Mouse (Mus musculus) skeletal muscle tissue, postnatal 0 days (tissue): ENCODE results near the gene Gpx3. TPM values are rescaled to one million over a fixed set of nuclear protein-coding genes. Genes with fewer than 3 reads are reported as not detected.

Experiments used
- polyA plus RNA-seq: library from polyadenylated mRNA; unstranded; fragments of >200 nt; fragmentation: Nextera tagmentation; extraction: Ambion mirVana; gene quantifications from 2 replicates; pipeline ENCODE4 v1.2.1, GENCODE M21; 2015

Gene Gpx3
- 49.5 and 62.1 TPM in 2 replicates for polyA plus RNA-seq

GRCm38 (mm10) chr11:54902333-54903323 lies at the start of gene Gpx3:
TSS of gene Gpx3 (plus strand) at chr11:54902453.

DNA sequence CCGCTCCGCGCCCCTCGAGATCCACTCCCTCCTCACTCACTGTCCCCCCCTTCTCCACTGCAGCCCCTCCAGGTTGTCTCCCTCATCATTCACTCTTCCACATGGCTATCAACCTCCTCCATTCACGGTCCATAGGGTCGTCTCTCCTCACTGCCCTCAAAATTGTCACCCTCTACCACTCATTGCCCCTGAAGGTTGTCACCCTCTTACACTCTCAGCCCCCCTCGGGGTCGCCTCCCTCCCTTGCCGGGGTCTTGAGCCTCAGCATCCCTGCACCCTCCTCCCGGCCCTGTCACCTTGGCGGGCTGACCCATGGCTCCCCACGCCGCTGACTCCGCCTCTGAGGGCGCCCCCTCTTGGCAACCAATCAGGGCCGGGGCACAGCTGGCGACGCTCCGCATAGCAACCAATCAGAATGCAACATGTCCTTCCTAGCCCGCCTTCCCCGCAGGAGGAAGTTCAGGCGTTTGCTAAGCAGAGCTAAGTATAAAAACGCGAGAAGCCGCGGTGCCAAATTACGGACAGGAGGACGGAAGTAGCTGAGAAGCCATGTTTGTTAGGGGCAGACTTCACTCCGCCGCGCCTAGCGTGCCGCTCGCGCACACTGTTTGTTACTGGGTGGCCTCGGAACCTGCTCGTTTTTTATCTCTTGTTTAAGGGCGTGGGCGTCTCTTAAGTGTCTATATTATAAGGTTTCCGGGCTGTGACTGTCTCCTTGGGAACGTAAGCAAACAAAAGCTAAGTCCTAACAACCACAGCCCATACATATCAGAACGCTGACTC lies 41.8 kb upstream of the Gpx3 start, which contains the start of gene Lyrm7:
Gene Lyrm7, minus strand, starts transcription at position 661 of the 783 bp plus-strand sequence.

DNA sequence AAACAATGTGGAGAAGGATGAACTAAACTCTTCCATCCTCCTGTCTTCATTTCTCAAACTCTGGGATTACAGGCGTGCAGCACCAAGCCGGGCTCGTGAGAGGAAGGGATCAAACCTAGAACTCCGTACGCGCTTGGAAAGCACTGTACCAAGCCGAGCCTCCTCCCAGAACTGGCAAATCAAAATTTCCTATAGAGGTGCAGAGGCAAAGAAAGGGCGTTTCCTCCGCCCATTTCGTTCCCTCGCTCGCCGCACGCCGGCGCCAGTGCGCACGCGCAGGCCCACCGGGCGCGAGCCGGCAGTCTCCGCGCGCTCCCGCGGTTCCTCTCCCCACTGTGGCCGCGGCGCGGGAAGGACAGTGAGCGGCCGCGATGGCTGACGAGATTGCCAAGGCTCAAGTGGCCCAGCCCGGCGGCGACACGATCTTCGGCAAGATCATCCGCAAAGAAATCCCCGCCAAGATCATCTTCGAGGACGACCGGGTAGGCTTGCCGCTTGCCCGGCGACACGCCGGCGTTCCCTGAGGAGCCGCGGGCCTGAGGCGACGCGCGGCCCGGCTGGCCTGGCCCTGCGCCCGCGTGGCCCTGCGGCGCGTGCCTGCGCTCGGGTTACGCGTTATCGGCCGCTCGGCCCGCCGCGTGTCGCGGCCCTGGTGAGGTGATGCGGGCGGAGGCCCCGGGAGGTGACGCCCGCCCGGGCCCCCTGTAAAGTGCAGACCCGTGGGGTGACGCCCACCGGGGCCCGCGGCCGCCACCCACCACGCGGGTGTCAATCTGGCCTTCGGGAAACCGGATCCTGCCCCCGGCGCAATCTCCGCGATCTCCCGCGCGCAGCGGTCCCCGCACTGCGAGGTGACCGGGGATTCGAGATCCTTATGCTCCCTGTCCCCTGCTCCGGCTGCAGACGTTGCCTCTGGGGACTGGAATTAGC lies 35.9 kb upstream of the Gpx3 start, which contains the start of gene Hint1:
Gene Hint1, plus strand, starts transcription at position 265 of the 930 bp plus-strand sequence.

Other genes starting within 250 kb of the Gpx3 start
- gene Cdc42se2, start 114.8 kb upstream of the Gpx3 start, polyA plus RNA-seq = 40.1 and 40.4 TPM in 2 replicates
- 11.6 and 11.8 TPM in 2 replicates for gene Lyrm7, start 41.5 kb upstream of the Gpx3 start, polyA plus RNA-seq
- 581 and 594 TPM in 2 replicates for gene Hint1, start 36.1 kb upstream of the Gpx3 start, polyA plus RNA-seq
- gene Tnip1, start 60.5 kb downstream of the Gpx3 start, polyA plus RNA-seq = 27.3 and 30.2 TPM in 2 replicates
- gene Anxa6, start 131.0 kb downstream of the Gpx3 start, polyA plus RNA-seq = 241 and 261 TPM in 2 replicates
- 15.7 and 20.6 TPM in 2 replicates for gene Ccdc69, start 175.7 kb downstream of the Gpx3 start, polyA plus RNA-seq
- gene Gm2a, start 195.7 kb downstream of the Gpx3 start, polyA plus RNA-seq = 18.7 and 32.2 TPM in 2 replicates
- not detected in 2 replicates for gene Slc36a3, start 249.3 kb downstream of the Gpx3 start, polyA plus RNA-seq